Mouse (Mus musculus) activated CD4-positive, CD25-positive, alpha-beta regulatory T cell, adult 4 months (primary cell): ENCODE measurements around the gene Hoxd11. TPM values are rescaled to one million over a fixed set of nuclear protein-coding genes. Genes with fewer than 3 reads are reported as not detected.

ENCODE experiments used
- ATAC-seq: one replicate; pipeline ENCODE4 v1.8.0; 2017
- polyA plus RNA-seq, 2 experiments: library from polyadenylated mRNA; unstranded; fragments of 100-300 nt; shearing (Covaris generic); gene quantifications; one replicate each; pipeline ENCODE4 v1.2.1; 2017

Hoxd11 gene
- polyA plus RNA-seq, 2 experiments from 2014 or later, result not detected

GRCm38 (mm10) chr2:74731055-74731454 is 51.7 kb downstream of the Hoxd11 start:
- ATAC-seq, result no peak

DNA sequence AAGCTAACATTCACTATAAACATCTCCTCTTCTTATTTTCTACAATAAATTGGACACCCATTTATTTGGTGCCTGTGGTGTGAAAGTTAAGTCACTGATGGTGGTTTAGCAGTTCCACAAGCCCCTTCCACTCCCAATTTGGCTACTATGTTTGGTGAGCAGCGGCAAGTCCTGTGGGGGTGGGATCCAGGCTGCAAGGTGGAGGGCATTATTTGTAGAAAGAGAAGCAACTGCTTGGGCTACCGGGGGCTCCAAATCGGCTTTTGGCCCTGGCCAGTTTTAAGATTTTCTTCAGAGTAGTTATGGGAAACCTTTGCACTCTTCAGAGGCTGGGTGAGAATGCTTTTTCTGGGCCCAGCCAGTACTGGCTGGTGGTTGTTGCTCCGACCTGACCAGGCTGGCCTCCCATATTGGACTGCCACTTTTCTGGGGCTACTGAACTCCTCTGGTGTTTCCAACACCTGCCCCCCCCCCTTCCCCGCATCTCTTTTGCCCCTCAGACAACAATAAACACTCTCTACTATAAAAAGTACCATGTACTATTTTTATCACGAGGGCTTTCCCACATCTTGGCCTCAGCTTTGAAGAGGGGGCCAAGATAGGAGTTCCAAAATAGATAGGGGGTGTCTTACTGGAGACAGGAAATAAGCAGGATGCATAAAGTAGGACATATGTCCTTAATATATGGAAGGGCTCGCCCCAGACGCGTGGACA is 52.6 kb downstream of the Hoxd11 start:
- no peak for ATAC-seq

- ATAC-seq, result no peak
Observed at GRCm38 (mm10) chr2:74732513-74733316, 53.4 kb downstream of the Hoxd11 start.

DNA sequence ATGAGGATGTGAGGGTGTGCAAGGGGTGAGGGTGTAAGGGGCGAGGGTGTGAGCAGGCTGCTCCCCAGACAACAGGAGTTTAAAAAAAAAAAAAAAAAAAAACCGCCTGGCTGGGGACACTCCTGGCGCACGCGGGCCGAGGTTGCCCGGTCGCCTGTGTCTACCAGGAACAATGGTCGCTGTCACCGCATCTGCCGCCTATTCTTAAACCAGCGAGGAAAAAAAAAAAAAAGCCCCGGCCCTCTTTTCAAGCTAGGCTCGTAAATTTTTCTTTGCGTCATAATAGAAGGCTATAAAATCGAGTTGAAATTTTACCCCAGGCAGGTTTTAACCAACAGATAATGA is 53.9 kb downstream of the Hoxd11 start:
- ATAC-seq, result no peak

- no peak for ATAC-seq
Observed at GRCm38 (mm10) chr2:74733765-74734164, 54.4 kb downstream of the Hoxd11 start.

DNA sequence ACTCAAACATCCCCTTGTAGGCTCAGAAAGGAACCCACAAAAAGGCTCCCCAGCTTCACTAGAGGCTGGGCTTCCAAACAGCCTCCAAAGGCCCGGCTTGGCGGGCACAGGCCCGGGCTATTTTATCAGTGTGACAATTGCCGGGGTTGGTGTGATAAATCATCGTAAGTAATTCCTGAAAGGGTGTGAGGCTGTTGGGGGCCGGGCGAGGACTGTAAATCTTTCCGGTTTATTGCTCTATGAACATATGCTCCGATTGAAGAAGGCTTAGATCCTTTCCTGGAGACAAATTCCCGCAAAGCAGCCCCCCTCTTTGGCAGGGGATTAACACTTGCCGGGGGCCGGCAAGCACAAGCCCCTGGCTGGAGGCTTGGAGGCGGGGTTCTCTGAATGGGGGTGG is 55.1 kb downstream of the Hoxd11 start:
- no peak for ATAC-seq

- ATAC-seq, result no peak
Observed at GRCm38 (mm10) chr2:74734996-74735811, 55.8 kb downstream of the Hoxd11 start.

- no peak for ATAC-seq
Observed at GRCm38 (mm10) chr2:74735851-74736687, 56.7 kb downstream of the Hoxd11 start.

Other genes with a start within 250 kb of the Hoxd11 start
- gene Lnpk, start 100.1 kb upstream of the Hoxd11 start, polyA plus RNA-seq, result 10 to 100 TPM; 29.4 to 32.2 TPM
- gene Evx2, start 20.0 kb upstream of the Hoxd11 start, polyA plus RNA-seq, result not detected
- gene Hoxd13, start 11.2 kb upstream of the Hoxd11 start, polyA plus RNA-seq, result not detected
- gene Hoxd12, start 4.5 kb upstream of the Hoxd11 start, polyA plus RNA-seq, result not detected
- gene Hoxd10, start 12.4 kb downstream of the Hoxd11 start, polyA plus RNA-seq, result not detected
- gene Hoxd9, start 18.2 kb downstream of the Hoxd11 start, polyA plus RNA-seq, result not detected
- not detected for gene Hoxd8, start 25.1 kb downstream of the Hoxd11 start, polyA plus RNA-seq
- gene Hoxd3, start 32.4 kb downstream of the Hoxd11 start, polyA plus RNA-seq, result not detected
- not detected for gene Hoxd4, start 32.4 kb downstream of the Hoxd11 start, polyA plus RNA-seq
- gene Gm28230, start 47.2 kb downstream of the Hoxd11 start, polyA plus RNA-seq, result not detected
- not detected for gene Hoxd1, start 83.4 kb downstream of the Hoxd11 start, polyA plus RNA-seq
- gene Mtx2, start 146.2 kb downstream of the Hoxd11 start, polyA plus RNA-seq, result 10 to 100 TPM; 18.8 to 25.3 TPM